Mouse (Mus musculus): ENCODE results near the gene Tmem132a.

Tmem132a gene

GRCm38 (mm10) chr19:10869886-10870527, at the start of gene Tmem132a:
TSS of gene Tmem132a (minus strand) at chr19:10869940.
- no peak for DNase-seq (ENCODE audit: low spot score)

- no peak for DNase-seq (ENCODE audit: low spot score)
Measured at GRCm38 (mm10) chr19:10918321-10918991, 48.7 kb upstream of the Tmem132a start.

- DNase-seq (ENCODE audit: low spot score): no peak
Measured at GRCm38 (mm10) chr19:10916506-10916905, 46.8 kb upstream of the Tmem132a start.

DNA sequence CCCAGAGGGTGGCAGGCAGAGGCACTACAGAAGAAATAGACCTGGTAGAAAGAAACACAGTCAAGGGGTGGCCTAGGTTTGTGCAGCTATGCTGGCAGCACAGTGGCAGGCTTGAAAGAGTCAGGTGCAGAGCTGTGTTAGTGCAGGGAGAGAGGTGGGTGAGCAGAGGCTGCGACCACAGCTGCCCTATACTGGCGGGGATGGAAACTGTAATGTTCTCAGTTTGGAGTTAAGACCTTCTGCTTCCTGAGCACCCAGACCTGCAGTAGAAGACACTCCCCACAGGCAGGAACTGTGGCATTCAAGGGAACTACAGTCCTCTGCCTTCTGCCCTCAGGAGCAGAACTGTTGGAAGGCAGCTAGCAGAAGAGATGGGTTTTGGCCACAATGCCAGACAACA, 45.1 kb upstream of the Tmem132a start:
- no peak for DNase-seq (ENCODE audit: low spot score)

DNA sequence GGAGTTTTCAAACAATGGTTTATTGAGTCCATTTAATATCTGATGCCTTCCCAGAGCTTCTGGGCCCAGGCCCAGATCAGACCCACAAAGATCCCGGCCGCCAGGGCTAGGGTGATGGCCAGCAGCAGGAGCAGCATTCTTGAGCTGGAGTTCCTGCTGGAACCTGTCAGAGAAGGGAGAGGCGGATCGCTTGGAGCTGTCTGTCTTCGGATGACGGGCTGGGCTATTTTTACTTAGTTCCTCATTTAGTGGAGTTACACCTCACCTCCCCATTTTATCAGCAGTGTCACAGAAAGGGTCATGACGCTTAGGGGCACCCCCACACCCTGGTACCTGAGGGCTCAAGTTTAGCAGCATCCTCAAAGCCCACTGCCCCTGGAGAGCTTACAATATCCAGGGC, 44.6 kb upstream of the Tmem132a start:
- no peak for DNase-seq (ENCODE audit: low spot score)

GRCm38 (mm10) chr19:10909087-10909721, 39.5 kb upstream of the Tmem132a start:
- DNase-seq (ENCODE audit: low spot score): no peak

DNA sequence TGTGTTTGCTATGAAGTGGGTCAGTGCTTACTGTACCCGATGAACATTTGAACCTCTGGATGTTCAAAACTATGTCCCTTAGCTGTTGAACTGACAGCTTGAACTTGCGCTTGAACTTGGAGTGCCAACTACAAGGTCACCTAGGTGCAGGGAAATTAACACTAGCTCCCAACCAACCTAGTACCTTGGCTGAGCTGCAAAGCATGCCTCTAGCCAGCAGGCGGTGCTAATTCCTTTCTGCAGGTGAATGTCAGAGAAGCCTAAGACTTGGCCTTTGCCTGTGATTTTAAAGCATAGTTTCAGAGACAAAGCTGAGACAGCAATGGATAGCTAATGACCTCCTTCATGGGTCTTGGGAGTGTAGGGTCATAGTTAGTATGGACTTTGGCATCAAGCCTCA, 38.2 kb upstream of the Tmem132a start:
- peak; percentile 47 for DNase-seq (ENCODE audit: low spot score)

- no peak for DNase-seq (ENCODE audit: low spot score)
Measured at GRCm38 (mm10) chr19:10905728-10906000, 35.9 kb upstream of the Tmem132a start.

DNA sequence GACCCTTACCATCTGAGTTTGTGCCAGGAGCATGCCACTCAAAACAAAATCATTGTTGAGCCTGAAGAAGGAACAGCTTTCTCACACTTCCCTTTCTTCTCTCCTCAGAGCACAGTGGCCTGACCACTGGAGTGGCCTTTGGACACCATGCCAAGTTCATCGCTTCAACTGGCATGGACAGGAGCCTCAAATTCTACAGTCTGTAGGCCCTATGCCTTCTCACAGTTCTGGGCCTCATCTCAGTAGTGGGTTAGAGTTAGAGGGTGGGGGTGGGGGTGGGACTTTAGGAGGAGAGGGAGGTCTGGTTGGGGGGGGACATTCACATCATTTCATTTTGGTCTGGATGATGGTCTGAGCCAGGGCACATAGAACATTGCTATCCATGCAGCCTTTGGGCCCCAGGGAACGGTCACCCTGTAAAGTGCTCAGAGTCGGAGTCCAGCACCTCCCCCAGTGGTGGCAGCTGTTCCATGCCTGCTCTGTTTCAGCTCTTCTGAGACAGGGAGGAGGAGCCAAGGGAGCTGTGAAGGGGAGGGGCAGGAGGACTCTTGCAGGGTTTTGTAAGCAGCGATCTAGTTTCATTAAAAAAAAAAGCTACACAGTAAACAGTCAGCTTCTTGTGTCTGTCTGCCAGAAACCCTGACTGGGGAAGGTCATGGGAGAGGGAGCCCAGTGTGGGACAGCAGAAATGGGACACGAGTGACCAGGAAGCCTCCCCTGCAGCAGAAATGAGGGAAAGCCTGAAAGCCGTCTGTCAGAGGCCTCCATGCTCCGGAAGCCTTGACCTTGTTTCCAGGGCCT, 35.4 kb upstream of the Tmem132a start:
- DNase-seq (ENCODE audit: low spot score): no peak

DNA sequence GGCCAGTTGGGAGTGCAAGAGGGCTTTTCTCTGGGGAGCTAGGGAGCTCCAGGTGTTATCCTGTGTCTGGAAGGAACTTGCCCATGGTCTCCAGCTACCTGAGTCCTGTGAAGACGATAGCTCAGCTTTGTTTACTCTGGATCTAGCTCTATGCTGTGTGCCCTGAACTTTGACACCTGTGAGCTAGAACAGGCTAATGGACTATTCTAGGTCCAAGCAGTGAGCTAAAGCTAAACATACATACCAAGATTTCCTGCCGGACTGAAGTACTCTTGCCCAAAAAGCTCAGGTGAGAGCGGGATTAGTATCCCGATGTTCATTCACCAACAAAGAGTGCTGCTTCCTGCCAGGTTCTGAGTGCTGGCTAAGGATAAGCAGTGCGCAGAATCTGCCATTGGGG, 34.8 kb upstream of the Tmem132a start:
- DNase-seq (ENCODE audit: low spot score): no peak

DNA sequence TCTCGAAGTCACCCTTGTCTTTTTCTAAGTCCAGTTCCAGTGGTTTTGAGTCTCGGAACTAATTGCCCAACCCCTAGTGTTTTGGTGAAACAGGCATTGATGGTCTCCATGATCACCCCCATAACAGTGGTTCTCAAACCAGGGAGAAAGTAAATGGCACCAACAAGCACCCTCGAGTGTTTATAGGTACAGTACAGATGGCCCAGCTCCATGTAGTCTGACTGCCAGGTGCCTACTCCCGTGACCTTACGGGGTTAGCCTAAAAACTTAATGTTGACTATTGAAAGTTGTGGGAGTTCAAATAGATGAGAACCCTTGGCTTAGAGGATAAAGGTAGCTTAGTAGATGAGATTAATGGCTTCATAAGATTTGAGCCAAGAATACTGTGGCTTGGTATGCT, 31.3 kb upstream of the Tmem132a start:
- DNase-seq (ENCODE audit: low spot score): no peak

- DNase-seq (ENCODE audit: low spot score): no peak
Measured at GRCm38 (mm10) chr19:10900315-10900714, 30.6 kb upstream of the Tmem132a start.

DNA sequence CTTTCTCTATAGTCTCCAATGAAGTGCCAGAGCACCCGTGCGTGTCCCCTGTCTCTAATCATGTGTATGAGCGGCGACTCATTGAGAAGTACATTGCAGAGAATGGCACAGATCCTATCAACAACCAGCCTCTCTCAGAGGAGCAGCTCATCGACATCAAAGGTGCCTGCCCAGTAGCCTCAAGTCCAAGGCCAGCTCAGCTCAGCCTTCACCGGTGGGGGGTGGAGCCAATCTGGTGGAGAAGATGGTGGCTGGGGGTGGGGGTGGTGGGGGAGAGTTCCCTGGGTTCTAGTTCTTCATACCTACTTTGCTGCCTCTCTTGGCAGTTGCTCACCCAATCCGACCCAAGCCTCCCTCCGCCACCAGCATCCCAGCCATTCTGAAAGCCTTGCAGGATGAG, 27.8 kb upstream of the Tmem132a start:
- no peak for DNase-seq (ENCODE audit: low spot score)

GRCm38 (mm10) chr19:10896849-10897248, 27.1 kb upstream of the Tmem132a start:
- DNase-seq (ENCODE audit: low spot score): no peak

DNA sequence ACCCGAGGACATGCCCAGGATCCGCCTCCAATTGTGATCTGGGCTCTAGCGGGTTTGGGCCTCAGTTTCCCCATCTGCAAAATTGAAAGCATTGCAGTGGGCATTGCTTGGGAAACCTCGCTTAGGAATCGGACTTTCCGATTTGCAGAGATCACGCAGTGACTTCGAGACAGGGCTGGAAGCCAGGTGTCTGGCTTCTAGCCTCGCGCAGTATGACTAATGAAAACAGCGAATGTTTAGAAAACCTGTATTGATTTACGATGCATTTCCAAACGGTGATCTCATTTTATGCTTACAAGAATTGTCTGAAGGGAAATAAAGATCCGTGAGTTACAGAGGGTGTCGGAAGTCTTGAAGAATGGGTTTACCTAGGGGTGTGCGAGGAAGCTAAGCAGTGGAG, 26.0 kb upstream of the Tmem132a start:
- peak; percentile 39 for DNase-seq (ENCODE audit: low spot score)

- peak; percentile 95 for DNase-seq (ENCODE audit: low spot score)
Measured at GRCm38 (mm10) chr19:10895016-10895528, 25.3 kb upstream of the Tmem132a start, which contains the start of gene Prpf19. TSS of gene Prpf19 (plus strand) at chr19:10895231.

DNA sequence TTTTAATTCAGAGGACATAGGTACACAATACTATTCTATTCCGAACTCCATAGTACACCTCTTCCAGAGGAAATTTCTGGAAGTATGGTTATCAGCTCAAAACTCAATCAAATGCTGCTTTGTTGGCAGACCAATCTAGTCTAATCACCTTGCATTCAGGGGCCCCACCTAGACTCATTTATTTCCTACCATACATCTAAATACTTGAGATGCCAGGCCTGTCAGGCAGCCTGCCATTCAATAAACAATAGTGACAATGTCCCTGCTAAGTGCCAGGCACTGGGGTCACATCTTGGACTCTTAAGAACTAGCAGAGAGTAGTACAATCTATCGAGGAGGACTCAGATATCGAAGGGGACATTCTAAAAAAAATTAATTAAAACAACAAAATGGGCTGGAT, 22.5 kb upstream of the Tmem132a start:
- no peak for DNase-seq (ENCODE audit: low spot score)

GRCm38 (mm10) chr19:10881426-10882154, 11.8 kb upstream of the Tmem132a start, which contains the start of gene Tmem109:
TSS of gene Tmem109 (minus strand) at chr19:10882001.
- peak; percentile 91 for DNase-seq (ENCODE audit: low spot score)

GRCm38 (mm10) chr19:10880975-10881425, 11.3 kb upstream of the Tmem132a start:
- DNase-seq (ENCODE audit: low spot score): no peak

GRCm38 (mm10) chr19:10880085-10880974, 10.6 kb upstream of the Tmem132a start:
- peak; percentile 51 for DNase-seq (ENCODE audit: low spot score)
